Mouse (Mus musculus) CH12.LX (cell line): ENCODE measurements around the gene Cth.
"Not testable (repeated sequence)": the region's sequence is repeated elsewhere in the genome, so short reads cannot be mapped to it uniquely, and the experiment has no call there.

ENCODE experiments used
- BHLHE40 ChIP-seq: IDR thresholded peaks from 2 replicates; pipeline ENCODE4 v1.6.1; 2011; ENCODE audit warnings: mild to moderate bottlenecking, low read depth, low read length, improper control_type of control experiment
- CHD1 ChIP-seq: IDR thresholded peaks from 2 replicates; pipeline ENCODE4 v1.6.1; 2012; ENCODE audit warnings: low read depth, low read length, improper control_type of control experiment, inconsistent platforms
- CTCF ChIP-seq, 2 experiments: IDR thresholded peaks in 1 of 2; conservative IDR thresholded peaks in 1 of 2; 2 replicates each; pipeline ENCODE4 v1.5.1; 2011 to 2012; ENCODE audit warnings: low read depth in 2 of 2, low read length in 2 of 2, improper control_type of control experiment in 1 of 2, inconsistent platforms in 1 of 2, mild to moderate bottlenecking in 1 of 2, moderate library complexity in 1 of 2
- EP300 ChIP-seq: IDR thresholded peaks from 2 replicates; pipeline ENCODE4 v1.6.1; 2011; ENCODE audit warnings: low read length, improper control_type of control experiment
- JUND ChIP-seq: conservative IDR thresholded peaks from 2 replicates; pipeline ENCODE4 v1.6.1; 2011; ENCODE audit warnings: low read depth, low read length, improper control_type of control experiment
- MAX ChIP-seq: IDR thresholded peaks from 2 replicates; pipeline ENCODE4 v1.6.1; 2011; ENCODE audit warnings: low read length, improper control_type of control experiment
- MEF2A ChIP-seq: IDR thresholded peaks from 2 replicates; pipeline ENCODE4 v1.6.1; 2014; ENCODE audit warnings: low read depth, mild to moderate bottlenecking, inconsistent platforms, low read length, improper control_type of control experiment, borderline replicate concordance
- POLR2A ChIP-seq: IDR thresholded peaks from 2 replicates; pipeline ENCODE4 v1.6.1; 2011; ENCODE audit warnings: low read depth, mild to moderate bottlenecking, improper control_type of control experiment, low read length
- SMC3 ChIP-seq: IDR thresholded peaks from 2 replicates; pipeline ENCODE4 v1.6.1; 2011; ENCODE audit warnings: low read depth, low read length, improper control_type of control experiment
- TCF12 ChIP-seq: IDR thresholded peaks from 2 replicates; pipeline ENCODE4 v1.6.1; 2014; ENCODE audit warnings: low read depth, mild to moderate bottlenecking, inconsistent platforms, low read length, improper control_type of control experiment

GRCm38 (mm10) chr3:157933223-157933622 lies 8.3 kb upstream of the Cth start:
- not testable (repeated sequence) for TF ChIP-seq CTCF (conservative IDR thresholded peaks at IDR 0.05 in 1 of 2, IDR thresholded peaks at IDR 0.05 in 1 of 2; ENCODE audit: low read depth in 2 of 2, low read length in 2 of 2); POLR2A; BHLHE40; EP300; MAX; JUND; CHD1; TCF12; MEF2A; SMC3
